Mouse (Mus musculus) heart, embryonic 10.5 days (tissue): ENCODE data around the gene Cd248. TPM values are rescaled to one million over a fixed set of nuclear protein-coding genes. Genes with fewer than 3 reads are reported as not detected.
A peak's percentile ranks its signal among the peaks of the same experiment; 100 is the strongest.

ENCODE experiments used
- DNase-seq: peaks from one replicate; pipeline ENCODE4 v3.0.0-alpha.2; 2017; ENCODE audit warnings: low spot score
- H3K27ac ChIP-seq: fragments of 300-500 bp; sonication (generic); 2 replicates; pipeline ENCODE4 v1.5.1; 2016; ENCODE audit warnings: mild to moderate bottlenecking
- H3K27me3 ChIP-seq: fragments of 300-500 bp; sonication (generic); 2 replicates; pipeline ENCODE4 v1.6.1; 2016; ENCODE audit warnings: mild to moderate bottlenecking; ENCODE audit not compliant: poor library complexity, insufficient read depth, severe bottlenecking
- H3K36me3 ChIP-seq: fragments of 300-500 bp; sonication (generic); 2 replicates; pipeline ENCODE4 v1.6.1; 2016; ENCODE audit warnings: mild to moderate bottlenecking, moderate library complexity
- H3K4me1 ChIP-seq: fragments of 300-500 bp; sonication (generic); 2 replicates; pipeline ENCODE4 v1.6.1; 2016; ENCODE audit warnings: mild to moderate bottlenecking
- H3K4me3 ChIP-seq: fragments of 300-500 bp; sonication (generic); 2 replicates; pipeline ENCODE4 v1.5.1; 2016; ENCODE audit warnings: mild to moderate bottlenecking, moderate library complexity
- H3K9me3 ChIP-seq: fragments of 300-500 bp; sonication (generic); 2 replicates; pipeline ENCODE4 v1.6.1; 2016; ENCODE audit warnings: mild to moderate bottlenecking, moderate library complexity
- WGBS: fragments of 180-500 bp; shearing (Covaris S2); methylation state at CpG from one replicate; pipeline ENCODE4 v1.1.7; 2016; 5-methylcytosine and 5-hydroxymethylcytosine counted together
- polyA plus RNA-seq: library from polyadenylated mRNA; unstranded; fragments of >200 nt; fragmentation: Nextera tagmentation; extraction: Ambion mirVana; gene quantifications from 2 replicates; pipeline ENCODE4 v1.2.1, GENCODE M21; 2016

Cd248 gene
- polyA plus RNA-seq, 1 experiment from 2014 or later, result 43.4 TPM

- H3K36me3 ChIP-seq, result peaks cover 22% of the 10 kb centered on the region
- peaks cover 33% of the 10 kb centered on the region for H3K4me1 ChIP-seq
- 2% methylated on average over 16 of the region's 16 CpGs for WGBS
- peak overlapping the region; percentile 84 for H3K27ac ChIP-seq
- DNase-seq, result peak; percentile 61
- H3K4me3 ChIP-seq, result peak overlapping the region; percentile 85
- no peaks in the 10 kb centered on the region for H3K27me3 ChIP-seq
- H3K9me3 ChIP-seq, result no peaks in the 10 kb centered on the region
These were observed 26.3 kb upstream of the Cd248 start for GRCm38 (mm10) chr19:5041588-5041987.

- Histone ChIP-seq H3K36me3 (peaks cover 52% of the 10 kb centered on the region), H3K4me1 (peaks cover 34% of the 10 kb centered on the region), H3K27ac (no peak overlapping the region), H3K9me3 (no peaks in the 10 kb centered on the region), H3K27me3 (peaks cover 7% of the 10 kb centered on the region; the same call in 1 of the 2 replicates), H3K4me3 (no peak overlapping the region)
- DNase-seq, result no peak
- WGBS, result 73% methylated on average over 4 of the region's 4 CpGs
These were observed 22.3 kb upstream of the Cd248 start for GRCm38 (mm10) chr19:5045531-5045930.

DNA sequence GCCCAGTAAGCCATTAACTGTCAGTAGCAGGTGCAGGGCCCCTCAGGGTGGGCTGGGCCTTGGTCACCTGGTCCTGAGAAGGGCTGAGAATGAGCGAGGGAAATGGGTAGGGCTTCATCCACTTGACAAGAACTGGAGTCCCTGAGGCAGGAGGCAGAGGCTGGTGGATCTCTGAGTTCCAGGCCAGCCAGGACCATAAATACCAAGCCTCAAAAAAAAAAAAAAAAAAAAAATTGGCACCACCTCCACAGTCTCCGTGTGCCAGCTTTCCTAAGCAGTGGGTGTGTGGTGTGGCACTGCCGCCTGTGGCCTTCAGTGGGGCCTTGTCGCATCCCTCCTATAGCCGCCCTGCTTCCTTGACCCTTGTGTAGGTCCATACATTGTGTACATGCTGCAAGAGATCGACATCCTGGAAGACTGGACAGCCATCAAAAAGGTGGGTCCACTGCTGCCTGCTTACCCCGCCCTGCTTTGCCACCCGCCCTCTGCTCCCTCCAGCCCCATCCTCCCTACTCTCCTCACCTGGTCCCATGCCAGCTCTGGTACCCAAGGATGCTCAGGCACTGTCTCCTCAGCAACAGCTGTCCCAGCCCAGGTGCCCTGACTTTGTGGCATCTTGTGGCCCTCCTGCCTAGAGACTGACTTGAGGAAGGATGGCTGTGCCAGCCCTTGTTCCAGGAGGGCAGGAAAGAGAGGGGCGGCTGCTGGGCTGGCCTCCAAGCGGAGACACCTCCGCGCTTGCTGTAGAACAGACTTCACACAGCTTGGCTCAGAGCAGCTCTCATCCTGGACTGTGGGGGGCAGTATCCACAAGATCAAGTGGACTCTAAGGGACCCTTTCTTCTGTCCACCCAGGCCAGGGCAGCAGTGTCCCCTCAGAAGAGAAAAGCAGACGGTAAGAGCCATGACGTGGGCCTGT is 19.5 kb upstream of the Cd248 start:
- 82% methylated on average over 14 of the region's 14 CpGs for WGBS
- Histone ChIP-seq H3K36me3 (peaks cover 58% of the 10 kb centered on the region), H3K4me3 (no peak overlapping the region), H3K4me1 (peaks cover 47% of the 10 kb centered on the region), H3K27ac (no peak overlapping the region), H3K27me3 (peaks cover 35% of the 10 kb centered on the region), H3K9me3 (no peaks in the 10 kb centered on the region)
- no peak for DNase-seq

DNA sequence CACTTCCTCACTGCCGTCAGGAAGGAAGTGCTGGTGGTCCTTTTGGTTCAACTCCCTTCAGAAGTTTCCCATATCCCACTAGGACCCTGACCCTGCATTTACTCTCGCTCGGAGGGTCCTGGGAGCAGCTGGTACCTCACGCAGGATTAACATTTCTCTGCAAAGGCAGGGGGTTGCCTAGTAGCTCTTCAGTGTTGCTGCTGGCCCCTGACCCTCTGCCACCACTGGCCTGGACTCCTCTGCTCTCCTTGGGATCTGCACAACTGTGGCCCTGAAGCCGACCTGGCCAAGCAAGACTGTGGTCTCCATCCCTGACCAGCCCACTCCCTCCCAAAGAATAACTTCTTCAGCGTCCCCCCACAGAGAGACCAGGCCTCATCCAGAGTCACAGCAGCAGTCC is 18.6 kb upstream of the Cd248 start:
- Histone ChIP-seq H3K9me3 (no peaks in the 10 kb centered on the region), H3K36me3 (peaks cover 55% of the 10 kb centered on the region), H3K27me3 (peaks cover 45% of the 10 kb centered on the region), H3K27ac (0 out of 2 replicates have a peak overlapping the region, but pooled peaks have one; percentile 22), H3K4me3 (no peak overlapping the region), H3K4me1 (peaks cover 47% of the 10 kb centered on the region)
- DNase-seq, result no peak
- WGBS, result 79% methylated on average over 6 of the region's 6 CpGs

DNA sequence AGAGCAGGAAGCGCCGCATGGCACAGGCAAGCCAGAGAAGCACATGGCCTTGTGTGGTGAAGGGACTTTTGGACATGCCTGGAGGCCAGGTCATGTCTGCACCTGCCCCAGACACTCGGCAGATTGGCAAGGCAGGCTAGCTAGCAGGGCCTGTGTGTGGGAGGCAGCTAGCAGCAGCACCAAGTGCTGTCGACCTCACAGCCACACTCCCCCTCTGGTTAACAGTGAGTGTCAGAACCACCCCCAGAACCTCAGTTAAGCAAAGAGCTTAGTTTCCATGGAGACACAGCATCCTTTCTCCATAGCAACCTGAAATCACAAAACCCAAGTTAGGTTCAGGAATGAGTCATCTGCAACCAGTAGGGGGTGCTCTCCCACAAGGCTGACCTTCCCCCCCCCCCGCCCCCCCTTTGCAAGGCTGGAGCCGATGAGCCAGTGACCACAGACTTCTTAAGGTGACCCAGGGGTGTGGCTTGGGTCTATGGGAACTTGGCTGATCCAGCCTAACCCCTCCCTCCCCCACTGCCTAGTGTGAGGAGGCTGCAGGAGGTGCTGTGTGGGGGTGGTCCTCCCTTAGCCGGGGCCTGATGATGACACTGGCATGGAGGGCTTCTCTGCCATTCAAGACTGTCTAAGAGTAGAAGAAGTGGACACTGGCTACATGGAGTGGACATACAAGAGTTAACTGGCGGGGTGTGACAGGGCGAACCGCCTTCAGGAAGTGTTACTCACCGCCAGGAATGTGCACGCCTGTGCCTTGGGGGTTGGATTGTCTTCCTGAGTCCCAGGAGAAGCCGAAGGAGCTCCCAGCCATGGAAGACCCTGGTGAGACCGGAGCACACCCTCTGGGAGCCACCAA is 17.6 kb upstream of the Cd248 start, which contains the start of gene Rin1:
Gene Rin1, plus strand, starts transcription at position 435 of the 859 bp plus-strand sequence.
- peaks cover 52% of the 10 kb centered on the region for H3K36me3 ChIP-seq
- peak; percentile 87 for DNase-seq
- peaks cover 53% of the 10 kb centered on the region for H3K27me3 ChIP-seq
- WGBS, result 16% methylated on average over 14 of the region's 14 CpGs
- H3K4me1 ChIP-seq, result peaks cover 47% of the 10 kb centered on the region
- H3K27ac ChIP-seq, result peak within 1 kb of the TSS; percentile 76
- peak within 1 kb of the TSS; percentile 49 for H3K4me3 ChIP-seq
- H3K9me3 ChIP-seq, result no peaks in the 10 kb centered on the region

DNA sequence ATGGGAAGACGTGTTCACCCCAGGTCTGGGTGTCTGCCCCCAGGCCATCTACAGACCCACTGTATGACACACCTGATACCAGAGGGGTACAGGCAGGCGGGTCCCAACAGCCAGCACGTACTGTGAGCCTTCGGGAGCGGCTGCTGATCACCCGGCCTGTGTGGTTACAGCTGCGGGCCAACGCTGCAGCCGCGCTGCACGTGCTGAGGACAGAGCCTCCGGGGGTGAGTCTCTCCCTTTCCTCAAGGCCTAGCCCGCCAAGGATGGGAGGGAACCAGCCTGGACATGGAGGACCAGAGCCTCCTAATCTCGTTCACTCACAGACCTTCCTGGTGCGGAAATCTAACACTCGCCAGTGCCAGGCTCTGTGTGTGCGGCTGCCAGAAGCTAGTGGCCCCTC is 16.8 kb upstream of the Cd248 start:
- H3K36me3 ChIP-seq, result peaks cover 44% of the 10 kb centered on the region
- peaks cover 57% of the 10 kb centered on the region for H3K27me3 ChIP-seq
- peak overlapping the region; percentile 76 for H3K27ac ChIP-seq
- DNase-seq, result no peak
- H3K9me3 ChIP-seq, result no peaks in the 10 kb centered on the region
- peak overlapping the region; percentile 49 for H3K4me3 ChIP-seq
- peaks cover 47% of the 10 kb centered on the region for H3K4me1 ChIP-seq
- WGBS, result 4% methylated on average over 17 of the region's 17 CpGs

- DNase-seq, result no peak
- peaks cover 52% of the 10 kb centered on the region for H3K4me1 ChIP-seq
- H3K9me3 ChIP-seq, result no peaks in the 10 kb centered on the region
- peaks cover 39% of the 10 kb centered on the region for H3K36me3 ChIP-seq
- WGBS, result 36% methylated on average over 3 of the region's 3 CpGs
- H3K27me3 ChIP-seq, result peaks cover 57% of the 10 kb centered on the region
- peak overlapping the region; percentile 76 for H3K27ac ChIP-seq
- H3K4me3 ChIP-seq, result peak overlapping the region; percentile 49
These were observed 16.4 kb upstream of the Cd248 start for GRCm38 (mm10) chr19:5051515-5051914.

DNA sequence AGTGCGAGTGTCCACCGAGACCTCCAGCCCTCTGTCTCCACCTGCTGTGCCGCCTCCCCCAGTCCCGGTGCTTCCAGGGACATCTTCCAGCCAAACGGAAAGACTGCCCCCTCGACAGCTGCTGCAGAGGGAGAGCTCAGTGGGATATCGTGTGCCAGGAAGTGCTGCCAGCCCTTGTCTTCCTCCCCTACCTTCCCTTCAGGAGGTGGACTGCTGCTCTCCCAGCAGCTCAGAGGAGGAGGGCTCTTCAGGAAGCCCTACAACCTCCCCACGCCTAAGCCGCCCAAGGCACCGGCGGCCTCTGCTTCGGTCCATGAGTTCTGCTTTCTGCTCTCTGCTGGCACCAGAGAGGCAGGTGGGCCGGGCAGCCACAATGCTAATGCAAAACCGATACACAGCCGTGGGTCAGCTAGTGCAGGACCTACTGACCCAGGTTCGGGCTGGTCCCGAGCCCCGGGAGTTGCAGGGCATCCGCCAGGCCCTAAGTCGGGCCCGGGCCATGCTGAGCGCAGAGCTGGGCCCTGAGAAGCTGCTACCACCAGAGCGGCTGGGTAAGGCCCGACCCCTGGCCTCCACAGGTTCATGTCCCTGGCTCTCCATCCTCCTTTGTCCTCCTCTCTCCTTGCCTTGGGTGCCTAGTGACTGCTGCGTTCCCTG is 15.6 kb upstream of the Cd248 start:
- peak overlapping the region; percentile 49 for H3K4me3 ChIP-seq
- 18% methylated on average over 25 of the region's 25 CpGs for WGBS
- H3K4me1 ChIP-seq, result peaks cover 59% of the 10 kb centered on the region
- H3K27ac ChIP-seq, result peak overlapping the region; percentile 76; the same call in 1 of the 2 replicates
- peaks cover 62% of the 10 kb centered on the region for H3K27me3 ChIP-seq
- no peaks in the 10 kb centered on the region for H3K9me3 ChIP-seq
- H3K36me3 ChIP-seq, result peaks cover 31% of the 10 kb centered on the region
- DNase-seq, result no peak

DNA sequence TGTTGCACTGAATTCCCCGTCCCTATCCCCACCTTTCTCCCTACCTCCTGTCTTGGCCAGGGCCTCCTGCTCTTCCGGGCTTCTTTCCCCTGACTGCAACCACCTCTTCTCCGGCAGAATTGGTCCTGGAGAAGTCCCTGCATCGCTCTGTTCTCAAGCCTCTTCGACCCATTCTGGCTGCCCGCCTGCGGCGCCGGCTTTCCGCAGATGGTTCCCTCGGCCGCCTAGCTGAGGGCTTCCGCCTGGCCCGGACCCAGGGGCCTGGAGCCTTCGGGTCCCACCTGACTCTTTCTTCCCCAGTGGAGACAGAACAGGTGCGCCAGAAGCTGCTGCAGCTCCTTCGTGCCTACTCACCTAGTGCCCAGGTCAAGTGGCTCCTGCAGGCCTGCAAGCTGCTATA is 15.0 kb upstream of the Cd248 start:
- 55% methylated on average over 17 of the region's 17 CpGs for WGBS
- no peak for DNase-seq
- peaks cover 66% of the 10 kb centered on the region for H3K27me3 ChIP-seq
- no peak overlapping the region for H3K4me3 ChIP-seq
- no peaks in the 10 kb centered on the region for H3K9me3 ChIP-seq
- peaks cover 62% of the 10 kb centered on the region for H3K4me1 ChIP-seq
- peaks cover 26% of the 10 kb centered on the region for H3K36me3 ChIP-seq
- H3K27ac ChIP-seq, result no peak overlapping the region

DNA sequence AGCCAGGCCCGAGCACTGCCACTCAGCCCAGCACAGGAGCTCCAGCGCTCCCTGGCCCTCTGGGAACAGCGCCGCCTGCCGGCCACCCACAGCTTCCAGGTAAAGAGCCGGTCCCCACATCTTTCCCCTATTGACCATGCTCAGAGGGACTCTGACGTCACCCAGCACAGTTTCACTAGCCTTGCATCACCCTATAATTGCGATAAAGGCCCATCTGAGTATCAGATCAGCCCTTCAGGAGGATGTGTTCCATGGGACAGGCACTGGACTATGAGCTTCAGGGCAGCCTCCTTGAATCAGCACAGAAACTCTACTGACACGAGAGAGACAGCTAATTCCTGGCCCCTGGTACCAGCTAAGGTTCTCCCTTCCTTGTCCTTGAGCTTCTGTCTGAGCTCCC is 14.0 kb upstream of the Cd248 start:
- 23% methylated on average over 9 of the region's 9 CpGs for WGBS

DNA sequence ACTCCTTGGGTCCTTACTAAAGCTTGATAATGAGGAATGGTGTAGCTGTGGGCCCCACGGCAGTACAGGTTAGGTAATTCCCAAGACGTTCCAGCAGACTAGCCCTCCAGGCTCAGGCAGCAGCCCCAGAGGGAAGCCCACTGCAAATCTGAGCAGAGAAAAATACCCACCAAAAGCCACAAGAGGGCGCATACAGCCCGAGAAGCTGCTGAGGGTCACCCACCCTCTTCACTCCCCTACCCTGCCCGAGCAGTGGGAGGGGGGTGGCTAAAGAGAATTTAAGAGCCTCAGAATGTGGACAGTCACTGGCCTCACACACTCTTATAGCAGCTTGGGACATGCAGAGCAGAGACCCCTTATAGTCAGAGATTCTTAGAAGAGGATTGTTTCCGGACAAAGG is 11.6 kb upstream of the Cd248 start:
- no peaks in the 10 kb centered on the region for H3K9me3 ChIP-seq
- WGBS, result 11% methylated on average over 6 of the region's 6 CpGs
- peaks cover 8% of the 10 kb centered on the region; the same call in 1 of the 2 replicates for H3K36me3 ChIP-seq
- no peak overlapping the region for H3K4me3 ChIP-seq
- no peak for DNase-seq
- H3K27ac ChIP-seq, result peak overlapping the region; percentile 38; the same call in 1 of the 2 replicates
- peaks cover 52% of the 10 kb centered on the region for H3K27me3 ChIP-seq
- H3K4me1 ChIP-seq, result peaks cover 69% of the 10 kb centered on the region

More for the DNA sequence above, 14.0 kb upstream of the Cd248 start:
- H3K27me3 ChIP-seq, result peaks cover 66% of the 10 kb centered on the region
- DNase-seq, result no peak
- no peaks in the 10 kb centered on the region for H3K9me3 ChIP-seq
- H3K27ac ChIP-seq, result no peak overlapping the region
- peaks cover 69% of the 10 kb centered on the region for H3K4me1 ChIP-seq
- H3K36me3 ChIP-seq, result peaks cover 15% of the 10 kb centered on the region
- no peak overlapping the region for H3K4me3 ChIP-seq
